Mouse (Mus musculus): ENCODE results near the gene Tnni2.

- TF ChIP-seq CTCF (IDR thresholded peaks at IDR 0.05; ENCODE audit: low read depth, low read length) = peak; percentile 22; the same call in 1 of the 2 replicates
- no peak for TF ChIP-seq GATA1 (IDR thresholded peaks at IDR 0.05; ENCODE audit: borderline replicate concordance, low read length)
- no peak for TF ChIP-seq TAL1 (conservative IDR thresholded peaks at IDR 0.05; ENCODE audit: low read depth, low read length)
- no peak for TF ChIP-seq POLR2AphosphoS5 (IDR thresholded peaks at IDR 0.05; ENCODE audit: insufficient replicate concordance, low read depth, low read length)
- no peak for TF ChIP-seq GATA2 (IDR thresholded peaks at IDR 0.05; ENCODE audit: borderline replicate concordance, low read depth, low read length)
Measured at GRCm38 (mm10) chr7:142437324-142437723, 4.3 kb upstream of the Tnni2 start.

Measured in G1E (cell line).